Mouse (Mus musculus): ENCODE measurements around the gene Rhobtb1.

GRCm38 (mm10) chr10:69305600-69305999 lies 154.4 kb downstream of the Rhobtb1 start:
- TF ChIP-seq CTCF (IDR thresholded peaks at IDR 0.05; ENCODE audit: borderline replicate concordance, control insufficient read depth, extremely low read depth, insufficient read depth, low read length, poor library complexity) (no peak), POLR2A (IDR thresholded peaks at IDR 0.05; ENCODE audit: control insufficient read depth, extremely low read depth, insufficient read depth, low read length, poor library complexity) (no peak)

Measured in thymus, adult 2 months (tissue).